Mouse (Mus musculus) thymus, adult 2 months (tissue): ENCODE results near the gene Arl5c. TPM values are rescaled to one million over a fixed set of nuclear protein-coding genes. Genes with fewer than 3 reads are reported as not detected.
"Not testable (repeated sequence)": the region's sequence is repeated elsewhere in the genome, so short reads cannot be mapped to it uniquely, and the experiment has no call there.

Source experiments
- DNase-seq: peaks from one replicate; pipeline ENCODE4 v3.0.0; 2021
- H3K27ac ChIP-seq: fragments of 200-500 bp; 2 replicates; pipeline ENCODE4 v1.5.1; 2012; ENCODE audit warnings: low read length, control low read depth; ENCODE audit not compliant: control insufficient read depth, insufficient read depth
- H3K27me3 ChIP-seq: fragments of 200-500 bp; 2 replicates; pipeline ENCODE4 v1.6.1; 2012; ENCODE audit warnings: mild to moderate bottlenecking, low read length, moderate library complexity, mixed read lengths; ENCODE audit not compliant: control insufficient read depth, insufficient read depth
- H3K36me3 ChIP-seq: fragments of 200-500 bp; 2 replicates; pipeline ENCODE4 v1.6.1; 2012; ENCODE audit warnings: mild to moderate bottlenecking, low read length, moderate library complexity; ENCODE audit not compliant: control insufficient read depth, insufficient read depth
- H3K4me1 ChIP-seq: fragments of 200-500 bp; replicated peaks from 2 replicates; pipeline ENCODE4 v1.6.1; 2012; ENCODE audit warnings: low read length; ENCODE audit not compliant: control insufficient read depth, insufficient read depth
- H3K4me3 ChIP-seq: fragments of 200-500 bp; 2 replicates; pipeline ENCODE4 v1.5.1; 2012; ENCODE audit warnings: mild to moderate bottlenecking, low read length, control low read depth, moderate library complexity; ENCODE audit not compliant: control insufficient read depth, insufficient read depth
- CTCF ChIP-seq: fragments of 200-500 bp; IDR thresholded peaks from 2 replicates; pipeline ENCODE4 v1.5.1; 2012; ENCODE audit warnings: mild to moderate bottlenecking, control low read depth, low read length, moderate library complexity, borderline replicate concordance; ENCODE audit not compliant: control insufficient read depth, poor library complexity, insufficient read depth; ENCODE audit errors: extremely low read depth
- POLR2A ChIP-seq: fragments of 200-500 bp; IDR thresholded peaks from 2 replicates; pipeline ENCODE4 v1.6.1; 2012; ENCODE audit warnings: mild to moderate bottlenecking, low read length, control low read depth, moderate library complexity; ENCODE audit not compliant: control insufficient read depth, poor library complexity, insufficient read depth; ENCODE audit errors: extremely low read depth
- WGBS: fragments of 180-500 bp; shearing (Covaris S2); methylation state at CpG from one replicate; pipeline ENCODE4 v1.1.7; 2018; 5-methylcytosine and 5-hydroxymethylcytosine counted together
- polyA plus RNA-seq: library from polyadenylated mRNA; depleted of rRNA; stranded (reverse); fragments of >200 nt; gene quantifications from 2 replicates; pipeline ENCODE4 v1.2.3, GENCODE M21; 2012

The Arl5c gene
- polyA plus RNA-seq, 1 experiment: 217 TPM

- peaks cover 47% of the 10 kb centered on the region for H3K4me1 ChIP-seq
- 69% methylated on average over 6 of the region's 6 CpGs for WGBS
These were observed 42.1 kb downstream of the Arl5c start for GRCm38 (mm10) chr11:97953939-97954275.

GRCm38 (mm10) chr11:97953179-97953938 lies 42.6 kb downstream of the Arl5c start:
- Histone ChIP-seq H3K4me3 (no peak overlapping the region), H3K27me3 (no peaks in the 10 kb centered on the region), H3K27ac (no peak overlapping the region), H3K36me3 (peaks cover 12% of the 10 kb centered on the region; the same call in 1 of the 2 replicates), H3K4me1 (peaks cover 42% of the 10 kb centered on the region)
- DNase-seq: no peak
- TF ChIP-seq POLR2A: no peak
- TF ChIP-seq CTCF: no peak
- 90% methylated on average over 16 of the region's 16 CpGs for WGBS

More at GRCm38 (mm10) chr11:97953939-97954275, 42.1 kb downstream of the Arl5c start:
- Histone ChIP-seq H3K4me3 (0 out of 2 replicates have a peak overlapping the region, but pooled peaks have one; percentile 36), H3K27me3 (no peaks in the 10 kb centered on the region), H3K27ac (peak overlapping the region; percentile 78), H3K36me3 (peaks cover 12% of the 10 kb centered on the region; the same call in 1 of the 2 replicates)
- DNase-seq: no peak
- no peak for TF ChIP-seq CTCF
- TF ChIP-seq POLR2A: no peak

GRCm38 (mm10) chr11:97952367-97953006 lies 43.5 kb downstream of the Arl5c start:
- Histone ChIP-seq H3K4me3 (no peak overlapping the region), H3K27ac (no peak overlapping the region), H3K27me3 (no peaks in the 10 kb centered on the region), H3K4me1 (peaks cover 42% of the 10 kb centered on the region), H3K36me3 (peaks cover 12% of the 10 kb centered on the region; the same call in 1 of the 2 replicates)
- TF ChIP-seq CTCF: no peak
- no peak for TF ChIP-seq POLR2A
- WGBS: 97% methylated on average over 1 of the region's 1 CpGs
- DNase-seq: no peak

- WGBS: 71% methylated on average over 20 of the region's 20 CpGs
These were observed 46.1 kb downstream of the Arl5c start for GRCm38 (mm10) chr11:97949703-97950475.

GRCm38 (mm10) chr11:97947426-97947825 lies 48.6 kb downstream of the Arl5c start:
- WGBS: 34% methylated on average over 7 of the region's 7 CpGs
- no peak for TF ChIP-seq POLR2A
- peak; percentile 50; the same call in 1 of the 2 replicates for TF ChIP-seq CTCF
- H3K4me1 ChIP-seq: peaks cover 15% of the 10 kb centered on the region
- no peak overlapping the region for H3K27ac ChIP-seq
- H3K4me3 ChIP-seq: no peak overlapping the region
- peak; percentile 50 for DNase-seq
- H3K36me3 ChIP-seq: peaks cover 5% of the 10 kb centered on the region; the same call in 1 of the 2 replicates
- no peaks in the 10 kb centered on the region for H3K27me3 ChIP-seq

More at GRCm38 (mm10) chr11:97949703-97950475, 46.1 kb downstream of the Arl5c start:
- Histone ChIP-seq H3K27me3 (no peaks in the 10 kb centered on the region), H3K4me3 (no peak overlapping the region), H3K4me1 (peaks cover 30% of the 10 kb centered on the region), H3K27ac (no peak overlapping the region), H3K36me3 (peaks cover 12% of the 10 kb centered on the region; the same call in 1 of the 2 replicates)
- TF ChIP-seq POLR2A: no peak
- TF ChIP-seq CTCF: no peak
- no peak for DNase-seq

GRCm38 (mm10) chr11:97945738-97946289 lies 50.2 kb downstream of the Arl5c start:
- H3K27me3 ChIP-seq, H3K36me3 ChIP-seq, H3K4me3 ChIP-seq, H3K27ac ChIP-seq, DNase-seq: not testable (repeated sequence)
- 64% methylated on average over 7 of the region's 7 CpGs for WGBS
- H3K4me1 ChIP-seq: peaks cover 18% of the 10 kb centered on the region
